Mouse (Mus musculus) MEL (cell line): Measurements from ENCODE around the gene Phgdh.

ENCODE experiments used
- CHD2 ChIP-seq: IDR thresholded peaks from 2 replicates; pipeline ENCODE4 v1.6.1; 2011; ENCODE audit warnings: low read length, improper control_type of control experiment
- CTCF ChIP-seq, 3 experiments: IDR thresholded peaks in 2 of 3; conservative IDR thresholded peaks in 1 of 3; 2 replicates each; pipeline ENCODE4 v1.5.1; 2011 to 2012; ENCODE audit warnings: low read length in 3 of 3, low read depth in 2 of 3, mild to moderate bottlenecking in 2 of 3, improper control_type of control experiment in 1 of 3, inconsistent platforms in 1 of 3, mixed read lengths in 1 of 3, moderate library complexity in 1 of 3; ENCODE audit not compliant: control insufficient read depth in 1 of 3, insufficient read depth in 1 of 3, poor library complexity in 1 of 3, severe bottlenecking in 1 of 3
- SMC3 ChIP-seq: IDR thresholded peaks from 2 replicates; pipeline ENCODE4 v1.6.1; 2011; ENCODE audit warnings: low read depth, low read length, improper control_type of control experiment

DNA sequence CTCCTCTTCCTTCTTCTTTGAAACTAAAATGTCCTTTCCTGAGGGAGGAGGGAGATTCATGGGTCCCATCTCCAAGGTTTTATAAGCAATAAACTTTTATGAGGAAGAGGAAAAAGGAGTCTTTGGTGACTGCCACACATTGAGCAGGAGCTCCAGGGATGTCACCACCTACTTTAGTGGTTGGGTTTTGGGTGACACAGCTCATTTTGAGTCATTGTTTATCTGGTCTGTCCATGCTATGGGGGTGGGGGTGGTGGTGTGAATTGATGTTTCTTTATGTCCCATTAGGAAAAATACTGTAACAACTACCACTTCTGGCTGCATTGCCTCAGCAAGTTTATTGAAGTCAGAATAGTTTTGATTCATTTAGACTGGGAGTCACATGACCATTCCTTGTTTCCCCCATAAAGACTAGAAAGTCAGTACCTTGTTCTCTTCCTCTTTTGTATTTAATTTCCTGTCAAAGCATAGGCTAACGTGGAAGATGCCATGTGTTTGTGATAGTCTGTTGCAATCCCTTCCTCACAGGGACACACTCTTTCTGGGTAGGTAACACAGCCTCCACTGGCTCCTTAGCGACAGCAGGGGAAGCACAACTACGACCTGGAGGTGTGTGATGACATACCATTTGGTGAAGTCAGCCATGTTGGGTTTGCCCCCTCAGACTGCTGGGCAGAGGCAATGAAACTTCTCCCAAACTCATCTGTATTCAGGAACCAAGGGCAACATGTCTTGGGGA is 17.0 kb upstream of the Phgdh start:
- TF ChIP-seq SMC3 (no peak), CTCF (IDR thresholded peaks at IDR 0.05 in 2 of 3, conservative IDR thresholded peaks at IDR 0.05 in 1 of 3; ENCODE audit: control insufficient read depth in 1 of 3, insufficient read depth in 1 of 3, low read depth in 2 of 3, low read length in 3 of 3, poor library complexity in 1 of 3, severe bottlenecking in 1 of 3) (no peak), CHD2 (no peak)
